Mouse (Mus musculus) lung, postnatal 25 days (tissue): ENCODE data around the gene Ccdc113.

ENCODE experiments used
- DNase-seq: peaks from one replicate; pipeline ENCODE4 v3.0.0; 2022; ENCODE audit warnings: low spot score

The Ccdc113 gene

GRCm38 (mm10) chr8:95539487-95539886 is 5.6 kb downstream of the Ccdc113 start:
- DNase-seq = no peak

- no peak for DNase-seq
Measured at GRCm38 (mm10) chr8:95542191-95542590, 8.3 kb downstream of the Ccdc113 start.

- no peak for DNase-seq
Measured at GRCm38 (mm10) chr8:95543065-95543464, 9.2 kb downstream of the Ccdc113 start.

- DNase-seq = no peak
Measured at GRCm38 (mm10) chr8:95545815-95546214, 11.9 kb downstream of the Ccdc113 start.

- DNase-seq = no peak
Measured at GRCm38 (mm10) chr8:95546986-95547385, 13.1 kb downstream of the Ccdc113 start.

- DNase-seq = no peak
Measured at GRCm38 (mm10) chr8:95547931-95548330, 14.0 kb downstream of the Ccdc113 start.

DNA sequence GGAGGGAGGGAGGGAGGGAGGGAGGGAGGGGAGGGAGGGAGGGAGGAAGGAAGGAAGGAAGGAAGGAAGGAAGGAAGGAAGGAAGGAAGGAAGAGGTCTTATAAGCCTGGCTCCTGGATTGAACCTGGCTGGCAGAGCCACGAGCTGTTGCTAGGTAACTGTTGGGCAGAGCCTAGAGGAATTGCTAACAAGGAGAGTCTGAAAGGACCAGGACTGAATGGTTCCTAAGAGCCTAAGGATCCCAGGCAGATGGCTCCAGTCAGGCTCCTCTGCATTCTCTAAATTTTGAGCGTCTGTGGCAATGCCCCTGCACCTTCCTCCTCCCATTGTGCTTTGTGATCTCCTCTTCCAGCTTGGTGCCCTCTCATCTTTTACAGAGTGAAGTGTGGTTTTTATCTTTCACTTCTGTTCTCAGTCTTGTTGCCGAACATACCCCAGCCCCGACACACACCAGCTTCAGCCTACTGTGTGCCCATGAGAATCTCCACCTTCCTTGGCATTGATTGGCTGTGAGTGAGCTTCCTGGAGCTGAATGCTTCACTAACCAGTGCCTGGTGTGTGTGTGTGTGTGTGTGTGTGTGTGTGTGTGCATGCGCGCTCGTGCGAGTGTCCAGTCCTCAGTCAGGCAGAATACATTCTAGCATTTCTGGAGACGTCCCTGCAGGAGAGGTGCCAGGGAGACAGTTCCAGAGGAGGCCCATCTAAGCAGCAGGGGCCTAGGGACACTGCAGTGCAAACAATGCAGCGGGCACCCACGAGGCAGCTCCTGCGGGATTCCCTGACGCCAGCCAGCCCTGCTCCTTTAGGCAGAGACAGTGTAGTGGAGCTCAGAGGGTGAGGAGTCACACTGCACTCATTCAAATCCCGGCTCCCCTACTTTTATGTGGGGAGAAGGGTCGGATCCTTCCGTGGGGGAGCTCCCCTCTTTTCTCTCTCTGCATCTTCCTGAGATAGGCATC is 16.3 kb downstream of the Ccdc113 start:
- no peak for DNase-seq

- no peak for DNase-seq
Measured at GRCm38 (mm10) chr8:95551577-95551976, 17.7 kb downstream of the Ccdc113 start.

- DNase-seq = no peak
Measured at GRCm38 (mm10) chr8:95555963-95556362, 22.1 kb downstream of the Ccdc113 start.

DNA sequence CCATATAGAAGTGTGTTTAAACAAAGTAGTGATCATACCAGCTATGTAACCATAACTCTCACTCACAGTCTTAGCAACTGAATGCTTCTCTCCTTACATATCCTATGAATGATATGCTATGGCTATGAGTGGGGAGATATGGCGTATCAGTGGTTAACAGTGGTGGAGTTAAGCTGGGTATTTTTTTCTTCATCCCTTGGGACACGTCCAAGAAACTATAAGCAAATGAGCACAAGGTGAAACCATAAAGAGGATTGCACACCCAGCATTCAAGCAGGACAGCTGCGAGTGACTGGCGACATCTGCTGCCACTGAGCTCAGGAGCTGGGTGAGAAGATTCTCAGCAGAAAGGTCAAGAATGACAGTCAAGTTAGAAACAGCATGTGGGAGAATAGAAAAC is 32.3 kb downstream of the Ccdc113 start:
- DNase-seq = no peak

DNA sequence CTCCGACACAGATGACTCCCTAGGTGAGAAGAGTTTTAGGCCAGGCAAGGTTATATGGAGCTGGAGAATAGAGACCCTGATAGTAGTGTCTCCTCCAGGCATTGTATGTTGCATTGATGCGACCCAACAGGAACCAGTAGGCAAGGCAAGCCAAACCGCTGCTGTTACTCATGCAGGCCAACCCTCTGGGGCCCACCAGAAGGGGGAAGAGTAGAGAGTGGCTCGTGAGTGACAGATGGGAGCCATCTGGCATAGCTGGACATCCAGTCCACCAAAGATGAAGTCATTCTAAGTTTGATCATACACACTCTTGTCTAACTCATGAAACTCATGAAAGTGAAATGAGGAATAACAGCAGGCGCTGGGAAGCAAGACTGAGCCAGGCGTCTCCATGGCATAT is 32.9 kb downstream of the Ccdc113 start:
- peak; percentile 6 for DNase-seq

DNA sequence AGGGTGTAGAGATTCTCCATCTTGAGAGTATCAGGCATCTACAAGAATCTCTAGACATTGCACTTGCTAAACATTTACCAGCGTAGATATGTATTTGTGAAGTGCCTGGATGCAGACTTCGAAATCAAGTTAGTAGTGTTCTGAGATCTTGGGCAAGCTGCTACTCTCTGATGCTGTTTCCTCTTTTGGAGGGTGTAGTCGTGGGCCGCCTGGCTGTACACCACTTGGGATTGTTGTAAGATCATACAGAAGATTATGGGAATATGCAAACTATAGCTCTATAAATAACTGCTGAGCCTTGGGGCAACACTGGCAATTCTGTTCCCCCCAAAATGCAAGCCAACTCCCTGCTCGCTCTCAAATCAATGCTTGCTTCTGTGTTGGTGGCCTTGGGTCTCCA is 39.3 kb downstream of the Ccdc113 start:
- no peak for DNase-seq

DNA sequence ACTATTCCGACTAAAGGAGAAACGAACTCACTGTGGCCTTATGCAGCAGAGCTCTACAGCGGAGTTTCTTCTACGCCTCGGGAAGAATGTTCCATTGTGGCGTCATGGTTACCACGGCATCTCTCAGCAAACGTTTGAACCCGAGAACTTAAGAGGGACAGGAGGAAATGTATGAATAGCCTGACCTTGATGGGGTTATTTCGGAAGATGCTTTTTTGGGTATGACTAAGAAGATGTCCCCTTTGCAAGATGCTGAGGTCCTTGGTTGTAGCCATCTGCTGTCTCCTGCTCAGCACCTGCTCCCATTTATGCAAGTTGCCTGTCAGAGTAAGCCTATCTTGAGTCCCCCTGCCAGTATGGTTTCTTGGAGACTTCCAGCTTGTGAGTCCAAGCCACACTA is 42.4 kb downstream of the Ccdc113 start, which contains the start of gene Prss54:
Gene Prss54 (minus strand): TSS at position 101 of the 400 bp plus-strand sequence.
- no peak for DNase-seq

GRCm38 (mm10) chr8:95587339-95587738 is 53.5 kb downstream of the Ccdc113 start:
- DNase-seq = no peak

GRCm38 (mm10) chr8:95589282-95589681 is 55.4 kb downstream of the Ccdc113 start:
- DNase-seq = no peak

GRCm38 (mm10) chr8:95590539-95590938 is 56.7 kb downstream of the Ccdc113 start:
- DNase-seq = no peak

DNA sequence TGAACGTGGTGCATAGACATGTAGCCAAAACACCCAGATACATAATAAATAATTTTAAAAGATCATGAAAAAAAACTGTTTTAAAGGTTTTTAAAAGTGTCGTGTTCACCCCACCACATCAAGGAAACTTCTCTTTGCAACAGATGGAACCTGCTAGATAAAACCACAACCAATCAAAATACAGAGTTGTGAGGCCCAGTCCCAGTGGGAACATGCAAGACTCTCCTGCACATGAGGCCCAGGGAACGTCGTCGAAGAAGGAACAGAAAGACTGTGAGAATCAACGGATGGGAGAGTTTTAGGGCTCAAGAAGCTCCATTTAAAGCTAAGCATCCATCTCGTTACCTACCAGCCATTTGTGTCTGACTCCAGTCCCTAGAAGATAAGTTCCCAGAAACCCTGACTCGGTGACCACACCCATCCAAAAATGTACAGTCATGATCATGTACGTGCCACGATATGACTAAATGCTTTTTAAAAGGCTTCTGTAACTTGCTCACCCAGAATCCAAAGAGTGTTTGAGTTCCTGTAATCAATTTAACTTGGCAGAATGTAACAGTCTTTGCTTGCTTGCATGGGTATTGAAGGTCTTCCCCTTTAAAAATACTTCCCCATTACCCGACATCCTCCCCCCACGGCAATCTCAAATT is 58.4 kb downstream of the Ccdc113 start:
- DNase-seq = no peak

- no peak for DNase-seq
Measured at GRCm38 (mm10) chr8:95593439-95594393, 59.8 kb downstream of the Ccdc113 start.

GRCm38 (mm10) chr8:95595131-95595530 is 61.2 kb downstream of the Ccdc113 start:
- DNase-seq = no peak

GRCm38 (mm10) chr8:95596841-95597241 is 63.0 kb downstream of the Ccdc113 start:
- DNase-seq = no peak

DNA sequence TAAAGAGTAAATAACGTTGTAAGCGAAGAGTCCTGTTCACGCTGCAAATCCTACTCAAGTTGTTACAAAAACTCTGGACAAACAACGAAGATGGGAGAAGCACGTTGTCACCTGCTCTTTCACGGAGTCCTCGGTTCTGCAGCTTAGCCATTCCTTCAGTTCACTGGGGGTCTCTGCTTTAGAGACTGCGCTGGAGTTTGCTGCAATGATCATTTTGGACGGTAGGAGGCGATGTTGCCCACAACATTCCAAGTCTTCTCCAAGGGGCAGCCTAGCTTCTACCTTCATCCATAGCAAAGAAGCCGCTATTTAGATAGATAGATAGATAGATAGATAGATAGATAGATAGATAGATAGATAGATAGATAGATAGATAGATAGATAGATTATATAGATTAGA is 66.0 kb downstream of the Ccdc113 start:
- peak; percentile 7 for DNase-seq

DNA sequence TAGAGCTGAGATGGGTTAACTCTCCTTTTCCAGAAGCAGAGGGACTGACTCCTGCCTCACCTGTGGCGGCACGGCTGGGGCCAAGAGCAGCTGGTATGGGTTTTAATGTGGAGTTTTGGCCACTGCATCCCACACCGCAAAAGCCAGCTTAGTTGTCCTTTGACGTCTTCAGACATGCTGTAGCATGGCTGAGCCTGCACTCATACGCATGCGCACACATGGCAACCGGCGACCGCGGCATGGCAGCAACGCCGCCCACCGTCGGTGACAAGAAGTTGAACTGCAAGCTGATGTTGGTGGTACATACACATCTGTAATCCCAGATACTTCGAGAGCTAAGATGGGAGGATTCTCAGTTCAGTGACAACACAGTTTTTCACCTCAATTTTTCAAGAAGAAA is 67.4 kb downstream of the Ccdc113 start:
- DNase-seq = no peak
